Mouse (Mus musculus) heart, embryonic 12.5 days (tissue): ENCODE results near the gene Krt6a. TPM values are rescaled to one million over a fixed set of nuclear protein-coding genes. Genes with fewer than 3 reads are reported as not detected.

Experiments
- microRNA-seq: library from miRNA; unstranded; fragments of <30 nt; microRNA quantifications from one replicate; pipeline ENCODE4, GENCODE M21; 2017
- polyA plus RNA-seq: library from polyadenylated mRNA; unstranded; fragments of >200 nt; fragmentation: Nextera tagmentation; extraction: Ambion mirVana; gene quantifications from 2 replicates; pipeline ENCODE4 v1.2.1, GENCODE M21; 2016

The Krt6a gene
- polyA plus RNA-seq, 1 experiment from 2014 or later: not detected

Small RNAs within 50 kb of the gene (microRNA-seq; reads per million reads assigned to microRNA genes)
- not detected for gene Gm44323
- gene Gm44342: not detected
- not detected for gene Gm44383
- not detected for gene Gm44479

Other genes with a start within 250 kb of the Krt6a start
- not detected in 2 replicates for gene Krt88, start 246.6 kb downstream of the Krt6a start, polyA plus RNA-seq
- gene Krt81, start 230.6 kb downstream of the Krt6a start, polyA plus RNA-seq: not detected in 2 replicates
- gene Krt86, start 220.8 kb downstream of the Krt6a start, polyA plus RNA-seq: not detected in 2 replicates
- gene Krt83, start 202.8 kb downstream of the Krt6a start, polyA plus RNA-seq: not detected in 2 replicates
- gene Gm49425, start 177.0 kb downstream of the Krt6a start, polyA plus RNA-seq: not detected in 2 replicates
- gene Krt84, start 161.5 kb downstream of the Krt6a start, polyA plus RNA-seq: not detected in 2 replicates
- not detected in 2 replicates for gene Krt82, start 143.6 kb downstream of the Krt6a start, polyA plus RNA-seq
- gene Krt90, start 131.4 kb downstream of the Krt6a start, polyA plus RNA-seq: 0.06 and 0.28 TPM in 2 replicates
- not detected in 2 replicates for gene Krt75, start 120.4 kb downstream of the Krt6a start, polyA plus RNA-seq
- not detected in 2 replicates for gene Gm5414, start 66.1 kb downstream of the Krt6a start, polyA plus RNA-seq
- not detected in 2 replicates for gene Gm5478, start 46.9 kb downstream of the Krt6a start, polyA plus RNA-seq
- gene Krt6b, start 14.0 kb downstream of the Krt6a start, polyA plus RNA-seq: not detected in 2 replicates
- 1.1 and 1.9 TPM in 2 replicates for gene Krt5, start 18.6 kb upstream of the Krt6a start, polyA plus RNA-seq
- gene Krt71, start 48.8 kb upstream of the Krt6a start, polyA plus RNA-seq: not detected in 2 replicates
- gene Krt72, start 92.2 kb upstream of the Krt6a start, polyA plus RNA-seq: not detected in 2 replicates
- gene Krt73, start 108.0 kb upstream of the Krt6a start, polyA plus RNA-seq: not detected in 2 replicates
- gene Krt2, start 123.9 kb upstream of the Krt6a start, polyA plus RNA-seq: not detected in 2 replicates
- gene Krt1, start 156.5 kb upstream of the Krt6a start, polyA plus RNA-seq: 0.63 and 0.76 TPM in 2 replicates
- not detected in 2 replicates for gene Krt77, start 175.4 kb upstream of the Krt6a start, polyA plus RNA-seq
- not detected in 2 replicates for gene Krt76, start 198.6 kb upstream of the Krt6a start, polyA plus RNA-seq
- gene Krt4, start 230.4 kb upstream of the Krt6a start, polyA plus RNA-seq: not detected in 2 replicates
- 1.2 and 1.6 TPM in 2 replicates for gene Krt79, start 246.0 kb upstream of the Krt6a start, polyA plus RNA-seq